Mouse (Mus musculus) lung, postnatal 0 days (tissue): ENCODE measurements around the gene Ankrd27. TPM values are rescaled to one million over a fixed set of nuclear protein-coding genes. Genes with fewer than 3 reads are reported as not detected.
A peak's percentile ranks its signal among the peaks of the same experiment; 100 is the strongest.

Source experiments
- ATAC-seq: fragments of 200-750 bp; cut with Nextera tagmentation; 2 replicates; pipeline ENCODE4 v1.8.0; 2017; ENCODE audit warnings: moderate library complexity
- DNase-seq: peaks from one replicate; pipeline ENCODE4 v3.0.0-alpha.2; 2016; ENCODE audit warnings: low spot score
- H3K27ac ChIP-seq: fragments of 300-500 bp; sonication (generic); 2 replicates; pipeline ENCODE4 v1.5.1; 2014; ENCODE audit warnings: antibody characterized with exemption, mild to moderate bottlenecking, low read length, mixed read lengths
- H3K27me3 ChIP-seq: fragments of 300-500 bp; sonication (generic); replicated peaks from 2 replicates; pipeline ENCODE4 v1.6.1; 2014; ENCODE audit warnings: low read length, mixed read lengths; ENCODE audit not compliant: insufficient read depth
- H3K36me3 ChIP-seq: fragments of 300-500 bp; sonication (generic); 2 replicates; pipeline ENCODE4 v1.6.1; 2014; ENCODE audit warnings: low read length, mixed read lengths; ENCODE audit not compliant: insufficient read depth
- H3K4me1 ChIP-seq: fragments of 300-500 bp; sonication (generic); 2 replicates; pipeline ENCODE4 v1.6.1; 2014; ENCODE audit warnings: antibody characterized with exemption, low read depth, low read length, mixed read lengths; ENCODE audit not compliant: insufficient read depth
- H3K4me2 ChIP-seq: fragments of 300-500 bp; sonication (generic); replicated peaks from 2 replicates; pipeline ENCODE4 v1.6.1; 2014; ENCODE audit warnings: low read depth, mild to moderate bottlenecking, low read length, moderate library complexity, mixed read lengths
- H3K4me3 ChIP-seq: fragments of 300-500 bp; sonication (generic); 2 replicates; pipeline ENCODE4 v1.5.1; 2014; ENCODE audit warnings: low read depth, low read length
- H3K9ac ChIP-seq: fragments of 300-500 bp; sonication (generic); replicated peaks from 2 replicates; pipeline ENCODE4 v1.6.1; 2014; ENCODE audit warnings: low read depth, mild to moderate bottlenecking
- H3K9me3 ChIP-seq: fragments of 300-500 bp; sonication (generic); 2 replicates; pipeline ENCODE4 v1.6.1; 2016; ENCODE audit warnings: low read length, mixed read lengths
- CTCF ChIP-seq: IDR thresholded peaks from 2 replicates; pipeline ENCODE4 v1.5.1; 2016; ENCODE audit warnings: antibody characterized with exemption, mild to moderate bottlenecking
- EP300 ChIP-seq: IDR thresholded peaks from 2 replicates; pipeline ENCODE4 v1.6.1; 2016; ENCODE audit warnings: antibody characterized with exemption, mild to moderate bottlenecking, control low read depth
- WGBS: fragments of 180-500 bp; shearing (Covaris S2); extraction: QIAGEN DNeasy Blood & Tissue Kit; methylation state at CpG from one replicate; pipeline ENCODE4 v1.1.7; 2014; 5-methylcytosine and 5-hydroxymethylcytosine counted together
- polyA plus RNA-seq: library from polyadenylated mRNA; unstranded; fragments of >200 nt; fragmentation: Nextera tagmentation; extraction: Ambion mirVana; gene quantifications from 2 replicates; pipeline ENCODE4 v1.2.1, GENCODE M21; 2015

Ankrd27 gene
- polyA plus RNA-seq, 1 experiment from 2014 or later = 12.7 TPM

- H3K36me3 ChIP-seq = no peaks in the 10 kb centered on the region
- no peak overlapping the region for H3K4me2 ChIP-seq
- H3K9me3 ChIP-seq = no peaks in the 10 kb centered on the region
- TF ChIP-seq EP300 (no peak), CTCF (peak; percentile 47)
- H3K9ac ChIP-seq = no peak overlapping the region
- no peaks in the 10 kb centered on the region for H3K27me3 ChIP-seq
- no peak for DNase-seq
- no peak overlapping the region for H3K27ac ChIP-seq
- H3K4me3 ChIP-seq = no peak overlapping the region
- ATAC-seq = no peak
- H3K4me1 ChIP-seq = no peaks in the 10 kb centered on the region
- 78% methylated on average over 3 of the region's 3 CpGs for WGBS
Measured at GRCm38 (mm10) chr7:35681559-35681958, 95.5 kb downstream of the Ankrd27 start.

GRCm38 (mm10) chr7:35683409-35684122, 97.5 kb downstream of the Ankrd27 start:
- Histone ChIP-seq H3K9me3 (no peaks in the 10 kb centered on the region), H3K27me3 (no peaks in the 10 kb centered on the region), H3K36me3 (no peaks in the 10 kb centered on the region), H3K4me2 (no peak overlapping the region), H3K4me3 (no peak overlapping the region), H3K27ac (no peak overlapping the region), H3K4me1 (no peaks in the 10 kb centered on the region), H3K9ac (no peak overlapping the region)
- 78% methylated on average over 6 of the region's 6 CpGs for WGBS
- TF ChIP-seq EP300 (no peak), CTCF (no peak)
- DNase-seq = no peak
- no peak for ATAC-seq

GRCm38 (mm10) chr7:35686216-35686615, 100.2 kb downstream of the Ankrd27 start:
- Histone ChIP-seq H3K27ac (no peak overlapping the region), H3K4me2 (peak overlapping the region; percentile 41), H3K36me3 (no peaks in the 10 kb centered on the region), H3K9ac (no peak overlapping the region), H3K4me1 (no peaks in the 10 kb centered on the region), H3K9me3 (no peaks in the 10 kb centered on the region), H3K4me3 (no peak overlapping the region), H3K27me3 (no peaks in the 10 kb centered on the region)
- peak; percentile 57 for ATAC-seq
- no peak for TF ChIP-seq EP300
- TF ChIP-seq CTCF = no peak
- 52% methylated on average over 11 of the region's 11 CpGs for WGBS
- peak; percentile 46 for DNase-seq

- Histone ChIP-seq H3K27me3 (no peaks in the 10 kb centered on the region), H3K9me3 (no peaks in the 10 kb centered on the region), H3K27ac (no peak overlapping the region), H3K36me3 (no peaks in the 10 kb centered on the region), H3K9ac (no peak overlapping the region), H3K4me1 (no peaks in the 10 kb centered on the region), H3K4me3 (0 out of 2 replicates have a peak overlapping the region, but pooled peaks have one; percentile 1), H3K4me2 (peak overlapping the region; percentile 41)
- peak; percentile 58 for DNase-seq
- ATAC-seq = peak; percentile 62
- peak; percentile 93 for TF ChIP-seq CTCF
- TF ChIP-seq EP300 = no peak
- WGBS = 27% methylated on average over 13 of the region's 13 CpGs
Measured at GRCm38 (mm10) chr7:35686756-35687155, 100.7 kb downstream of the Ankrd27 start.

- ATAC-seq (peak; percentile 76), DNase-seq (peak; percentile 37)
- Histone ChIP-seq H3K27me3 (no peaks in the 10 kb centered on the region), H3K9me3 (no peaks in the 10 kb centered on the region), H3K4me1 (no peaks in the 10 kb centered on the region), H3K27ac (no peak overlapping the region), H3K9ac (no peak overlapping the region), H3K4me2 (peak overlapping the region; percentile 41), H3K4me3 (0 out of 2 replicates have a peak overlapping the region, but pooled peaks have one; percentile 1), H3K36me3 (no peaks in the 10 kb centered on the region)
- TF ChIP-seq EP300 = no peak
- 26% methylated on average over 10 of the region's 10 CpGs for WGBS
Measured at GRCm38 (mm10) chr7:35687229-35687628, 101.2 kb downstream of the Ankrd27 start.

GRCm38 (mm10) chr7:35688276-35688675, 102.2 kb downstream of the Ankrd27 start:
- Histone ChIP-seq H3K36me3 (no peaks in the 10 kb centered on the region), H3K9me3 (no peaks in the 10 kb centered on the region), H3K4me3 (no peak overlapping the region), H3K4me2 (no peak overlapping the region), H3K27ac (no peak overlapping the region), H3K27me3 (no peaks in the 10 kb centered on the region), H3K4me1 (no peaks in the 10 kb centered on the region), H3K9ac (no peak overlapping the region)
- ATAC-seq (no peak), DNase-seq (no peak)
- WGBS = 77% methylated on average over 9 of the region's 9 CpGs
- no peak for TF ChIP-seq EP300
- TF ChIP-seq CTCF = no peak

Other genes with a start within 250 kb of the Ankrd27 start
- 10.5 and 11.1 TPM in 2 replicates for gene Faap24, start 189.4 kb upstream of the Ankrd27 start, polyA plus RNA-seq
- gene Cep89, start 189.2 kb upstream of the Ankrd27 start, polyA plus RNA-seq = 10.7 and 14.3 TPM in 2 replicates
- 0.10 and 0.16 TPM in 2 replicates for gene Slc7a9, start 137.4 kb upstream of the Ankrd27 start, polyA plus RNA-seq
- gene Tdrd12, start 48.5 kb upstream of the Ankrd27 start, polyA plus RNA-seq = 0.12 TPM in 1 of 2 replicates, not detected in the other
- 28.9 and 30.5 TPM in 2 replicates for gene Nudt19, start 29.9 kb upstream of the Ankrd27 start, polyA plus RNA-seq
- 0.02 and 0.04 TPM in 2 replicates for gene Rgs9bp, start 662 bp upstream of the Ankrd27 start, polyA plus RNA-seq
- 160 and 169 TPM in 2 replicates for gene Pdcd5, start 61.3 kb downstream of the Ankrd27 start, polyA plus RNA-seq
- 14.3 and 16.2 TPM in 2 replicates for gene Dpy19l3, start 168.2 kb downstream of the Ankrd27 start, polyA plus RNA-seq
- 6.9 and 10.1 TPM in 2 replicates for gene Zfp507, start 216.8 kb downstream of the Ankrd27 start, polyA plus RNA-seq